Mouse (Mus musculus): Measurements from ENCODE around the gene Haus7.

DNA sequence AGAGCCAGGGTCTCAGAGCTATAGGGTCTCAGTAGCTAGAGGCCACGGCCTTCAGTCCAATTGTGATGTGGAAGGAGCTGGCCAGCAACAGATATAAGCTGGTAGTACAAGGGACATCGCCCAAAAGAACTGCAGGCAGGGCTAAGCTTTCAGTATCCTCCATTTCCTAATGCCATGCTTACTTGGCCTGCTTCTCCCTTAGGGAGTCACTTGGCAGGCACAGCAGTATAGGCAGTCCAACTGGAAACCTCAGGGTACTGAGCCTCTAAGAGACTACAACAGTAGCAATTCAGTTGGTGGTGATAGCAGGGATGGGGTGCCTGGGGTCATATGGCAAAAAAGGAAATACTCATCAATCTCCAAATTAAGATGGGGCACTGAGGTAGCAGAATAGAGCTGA, 18.7 kb upstream of the Haus7 start:
- no peak for TF ChIP-seq CTCF (IDR thresholded peaks at IDR 0.05; ENCODE audit: control insufficient read depth, insufficient read depth, low read length)
- no peak for TF ChIP-seq POLR2A (IDR thresholded peaks at IDR 0.05; ENCODE audit: borderline replicate concordance, control insufficient read depth, low read depth, low read length)
